Mouse (Mus musculus) small intestine, adult 2 months (tissue): ENCODE results near the gene 4930433I11Rik.

ENCODE experiments used
- CTCF ChIP-seq: fragments of 200-500 bp; IDR thresholded peaks from 2 replicates; pipeline ENCODE4 v1.5.1; 2012; ENCODE audit warnings: low read depth, mild to moderate bottlenecking, control low read depth, inconsistent platforms, low read length, moderate library complexity, mixed read lengths; ENCODE audit not compliant: insufficient replicate concordance, insufficient read length; ENCODE audit errors: extremely low read depth
- POLR2A ChIP-seq: fragments of 200-500 bp; IDR thresholded peaks from 2 replicates; pipeline ENCODE4 v1.6.1; 2012; ENCODE audit warnings: low read depth, mild to moderate bottlenecking, control low read depth, inconsistent platforms, low read length, moderate library complexity

GRCm38 (mm10) chr7:40942233-40942935 is 45.0 kb upstream of the 4930433I11Rik start:
- TF ChIP-seq CTCF (no peak), POLR2A (no peak)
